Mouse (Mus musculus) left cerebral cortex, adult 11 months (tissue): ENCODE measurements around the gene Insm1.

Experiments used
- DNase-seq: peaks from one replicate; pipeline ENCODE4 v3.0.0; 2022; ENCODE audit warnings: low spot score

Insm1 gene

GRCm38 (mm10) chr2:146221076-146221928, at the start of gene Insm1:
Gene Insm1 (plus strand): TSS chr2:146221921.
- DNase-seq, result no peak

- no peak for DNase-seq
Measured at GRCm38 (mm10) chr2:146172106-146172505, 49.6 kb upstream of the Insm1 start.

GRCm38 (mm10) chr2:146174173-146174572, 47.5 kb upstream of the Insm1 start:
- no peak for DNase-seq

DNA sequence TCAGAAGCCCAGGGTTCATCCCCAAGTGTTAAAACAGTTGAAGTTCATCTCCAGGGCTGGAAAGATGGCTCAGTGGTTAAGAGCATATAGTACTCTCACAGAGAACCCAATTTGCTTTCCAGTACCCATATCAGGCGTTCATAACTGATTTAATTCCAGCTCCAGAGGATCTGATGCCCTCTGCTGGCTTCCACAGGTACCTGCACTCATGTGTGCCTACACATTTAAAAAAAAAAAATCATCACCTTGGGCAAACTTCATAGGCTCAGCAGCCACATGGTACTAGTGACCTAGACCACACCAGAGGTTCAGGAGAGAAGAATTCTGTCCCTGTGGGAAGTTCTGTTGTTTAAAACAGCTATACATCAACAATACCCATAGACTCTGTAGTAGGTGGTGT, 43.0 kb upstream of the Insm1 start:
- DNase-seq, result no peak

DNA sequence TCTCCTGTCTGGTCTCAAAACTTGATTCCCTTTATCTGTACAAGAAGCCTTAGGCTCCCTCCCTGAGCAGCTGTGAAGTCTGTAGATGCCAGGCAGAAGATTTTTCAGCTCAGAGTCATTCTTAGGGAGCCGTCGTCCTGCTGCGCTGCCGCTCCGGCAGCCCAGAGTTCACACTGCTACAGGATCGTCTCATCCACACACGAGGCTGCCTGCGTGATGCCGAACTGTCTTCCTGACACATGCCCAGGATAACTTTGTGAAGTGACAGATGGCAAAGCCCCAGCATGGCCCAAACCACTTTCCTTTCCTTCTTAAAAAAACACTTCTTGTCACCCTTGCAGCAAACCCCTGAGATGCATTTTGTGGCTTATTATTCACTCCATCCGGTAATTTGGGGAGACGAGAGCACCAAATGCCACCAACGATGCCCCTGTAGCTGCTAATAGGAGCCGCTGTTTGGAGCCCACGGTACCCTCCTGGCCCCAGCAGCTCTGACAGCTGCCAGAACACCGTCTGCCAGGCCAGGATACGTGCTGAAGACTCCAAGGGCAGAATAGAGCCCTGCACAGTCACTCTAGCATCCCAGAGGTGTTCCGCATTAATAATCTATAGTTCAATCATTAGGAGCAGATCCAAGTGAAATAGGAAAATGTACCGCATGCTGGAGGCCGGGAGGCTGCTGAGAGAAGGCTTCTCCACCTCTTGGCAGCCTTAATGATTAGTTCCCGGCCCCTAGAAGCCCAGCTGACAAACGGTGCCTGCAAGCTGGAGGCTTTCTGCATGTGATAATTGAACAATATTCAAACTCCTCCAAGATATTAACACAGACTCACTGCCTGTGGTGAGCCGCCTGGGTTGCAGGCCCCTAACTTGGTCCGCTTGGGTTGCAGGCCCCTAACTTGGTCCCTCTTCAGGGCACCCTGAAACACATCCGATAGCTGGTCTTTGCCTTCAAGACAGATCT, 37.6 kb upstream of the Insm1 start:
- no peak for DNase-seq

GRCm38 (mm10) chr2:146196126-146196525, 25.6 kb upstream of the Insm1 start:
- no peak for DNase-seq

GRCm38 (mm10) chr2:146197947-146198346, 23.8 kb upstream of the Insm1 start:
- DNase-seq, result no peak

- DNase-seq, result no peak
Measured at GRCm38 (mm10) chr2:146210968-146211367, 10.8 kb upstream of the Insm1 start.

DNA sequence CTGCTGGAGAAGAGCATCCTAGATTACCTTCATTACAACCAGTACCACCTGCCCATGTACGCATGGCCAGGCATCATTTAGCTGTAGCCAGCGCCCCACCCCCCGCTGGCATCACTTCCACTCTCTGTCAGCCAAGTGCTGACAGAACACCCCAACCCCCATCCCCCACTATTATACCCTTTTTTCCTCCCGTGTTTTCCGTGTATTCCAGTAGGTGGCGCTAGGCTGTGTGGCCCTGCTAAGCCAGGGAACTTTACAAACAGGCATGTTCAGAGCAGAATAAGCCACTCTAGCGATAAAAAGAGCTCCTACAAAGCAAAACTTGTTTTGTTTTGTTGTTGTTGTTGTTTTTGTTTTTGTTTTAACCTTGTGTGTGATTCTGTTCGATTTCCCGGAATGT, 7.0 kb upstream of the Insm1 start:
- no peak for DNase-seq

DNA sequence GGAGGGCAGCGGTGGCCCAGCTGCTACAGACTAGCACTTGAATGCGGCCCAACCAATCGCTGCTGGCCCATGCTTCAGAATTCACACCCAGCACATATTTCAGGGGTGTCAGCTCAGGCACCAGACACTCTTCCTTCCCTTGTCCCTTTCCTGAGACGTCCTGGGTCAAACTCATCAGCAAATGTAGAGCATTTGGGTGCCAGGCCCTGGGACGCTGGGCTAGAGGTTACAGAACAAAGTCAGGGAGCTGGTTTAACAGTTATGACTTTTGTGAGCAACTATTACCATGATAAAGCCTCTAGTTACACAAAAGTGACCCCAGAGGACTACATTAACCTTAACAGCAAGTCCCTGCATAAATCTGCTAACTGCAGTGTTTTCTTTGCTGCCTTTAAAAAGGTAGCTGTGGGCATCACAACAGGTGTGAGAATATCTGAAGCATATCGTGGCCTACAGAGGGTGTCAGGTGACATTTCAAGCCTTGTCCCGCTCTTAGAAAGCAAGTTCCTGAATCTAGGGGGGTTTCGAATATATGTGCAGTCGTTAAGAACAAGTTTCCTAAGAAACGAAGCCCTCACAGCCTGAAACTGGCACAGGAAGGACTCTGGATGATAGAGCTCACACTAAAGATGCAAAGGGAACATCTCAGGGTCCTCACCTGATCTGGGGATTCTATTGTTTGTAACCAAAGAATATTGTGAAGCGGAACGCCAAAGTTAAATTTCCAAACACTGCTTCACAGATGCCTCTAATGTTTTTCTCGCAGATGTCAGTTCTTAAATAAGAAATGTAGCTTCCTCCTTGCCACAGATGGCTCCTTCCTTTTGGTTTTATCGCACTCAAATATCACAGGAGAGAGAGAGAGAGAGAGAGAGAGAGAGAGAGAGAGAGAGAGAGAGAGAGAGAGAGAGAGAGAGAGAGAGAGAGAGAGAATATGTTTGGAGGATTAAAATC, 5.3 kb upstream of the Insm1 start:
- DNase-seq, result no peak

DNA sequence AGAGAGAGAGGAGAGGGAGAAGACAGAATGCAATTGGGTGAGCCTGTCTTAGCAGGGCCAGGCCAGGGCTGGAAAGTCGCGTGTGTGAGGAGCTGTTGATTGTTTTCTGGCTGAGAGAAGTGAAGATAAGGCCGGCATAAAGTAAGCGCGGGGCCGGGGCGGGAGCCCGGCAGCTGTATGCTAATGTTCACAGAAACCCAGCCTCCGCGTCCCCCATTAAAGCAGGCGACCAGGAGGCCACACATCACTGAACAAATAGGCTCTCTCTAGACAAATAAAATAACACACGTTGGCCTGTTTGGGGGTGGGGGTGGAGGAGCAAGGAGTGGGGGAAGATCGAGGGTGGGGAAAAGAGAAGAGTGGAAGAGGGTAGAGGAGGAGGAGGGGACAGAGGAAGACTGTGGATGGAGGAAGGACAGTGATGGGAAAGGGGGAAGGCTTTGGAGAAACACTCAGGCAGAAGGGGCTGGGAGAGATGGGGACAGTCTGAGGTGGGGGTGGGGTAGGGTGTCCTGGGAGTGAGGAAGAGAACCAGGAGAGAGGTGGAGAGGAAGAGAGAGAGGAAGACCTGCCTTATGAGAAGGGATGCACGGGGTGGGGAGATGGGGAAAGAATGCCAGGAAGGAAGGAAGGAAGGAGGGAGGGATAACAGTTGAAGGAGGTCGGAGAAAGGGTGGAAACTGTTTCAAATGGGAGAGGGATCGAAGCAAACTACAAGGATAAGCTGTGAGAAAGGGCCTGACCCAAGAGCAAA, 4.3 kb upstream of the Insm1 start:
- DNase-seq, result no peak

DNA sequence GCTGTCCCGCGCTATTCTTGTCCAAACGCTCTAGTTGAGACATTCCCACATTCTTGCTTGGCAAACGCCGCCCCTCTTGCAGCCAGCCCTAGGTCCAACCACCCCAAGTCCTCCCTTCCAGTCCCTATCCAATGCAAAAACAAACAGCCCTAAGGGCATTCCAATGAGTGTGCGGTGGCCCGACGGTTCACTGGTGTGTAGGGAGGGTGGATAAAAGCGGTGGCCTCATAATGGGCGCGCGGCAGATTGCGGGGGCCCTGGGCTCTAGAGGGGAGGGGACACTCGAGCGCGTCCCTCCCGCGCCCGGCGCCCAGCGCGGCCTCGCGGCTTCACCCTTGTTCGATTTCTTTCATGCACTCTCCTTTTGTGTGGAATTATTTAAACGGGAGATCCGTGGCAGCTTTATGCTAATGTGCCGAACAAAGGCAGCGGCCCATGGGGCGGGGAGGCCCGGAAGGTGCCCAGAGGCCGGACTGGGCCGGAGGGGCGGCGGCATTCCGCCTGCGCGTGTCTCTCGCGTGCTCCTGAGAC, 3.5 kb upstream of the Insm1 start:
- DNase-seq, result no peak

GRCm38 (mm10) chr2:146218881-146219535, 2.7 kb upstream of the Insm1 start:
- no peak for DNase-seq

DNA sequence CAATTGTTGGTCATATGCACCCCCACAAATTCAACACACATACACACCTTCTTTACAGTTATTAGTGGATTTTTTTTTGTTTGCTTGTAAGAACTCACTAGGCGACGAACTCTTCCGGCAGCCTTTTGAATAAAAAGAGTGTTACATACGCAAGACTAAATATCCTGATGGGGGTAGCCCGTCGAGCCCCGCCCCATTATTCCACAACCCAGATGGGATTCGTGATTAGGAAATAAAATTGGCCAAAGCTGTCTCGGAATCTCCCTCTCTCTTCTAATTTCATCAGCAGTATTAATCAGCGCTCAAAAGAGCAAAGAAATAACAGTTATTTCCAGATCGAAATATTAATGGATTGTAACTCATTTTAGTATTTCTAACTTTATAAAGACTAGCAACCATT, 1.9 kb upstream of the Insm1 start:
- no peak for DNase-seq

GRCm38 (mm10) chr2:146220591-146221075, 1.1 kb upstream of the Insm1 start:
- DNase-seq, result no peak

DNA sequence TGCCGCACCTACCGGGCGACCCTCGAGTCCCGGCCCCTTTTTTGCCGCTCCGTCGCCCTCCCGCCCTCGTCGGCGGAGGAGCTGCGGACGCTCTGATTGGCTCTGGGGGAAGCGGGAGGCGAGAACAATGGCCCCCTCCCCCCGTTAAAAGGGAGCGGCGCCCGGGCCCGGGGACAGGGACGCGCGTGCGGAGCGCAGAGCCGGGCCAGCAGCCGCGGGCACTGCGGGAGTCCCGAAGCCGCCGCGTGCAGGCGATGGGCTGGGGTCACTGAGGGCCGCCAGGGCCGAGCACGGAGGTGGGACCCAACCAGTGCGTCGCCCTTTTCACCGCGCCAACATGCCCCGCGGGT, 183 bp downstream of the Insm1 start:
- DNase-seq, result no peak

DNA sequence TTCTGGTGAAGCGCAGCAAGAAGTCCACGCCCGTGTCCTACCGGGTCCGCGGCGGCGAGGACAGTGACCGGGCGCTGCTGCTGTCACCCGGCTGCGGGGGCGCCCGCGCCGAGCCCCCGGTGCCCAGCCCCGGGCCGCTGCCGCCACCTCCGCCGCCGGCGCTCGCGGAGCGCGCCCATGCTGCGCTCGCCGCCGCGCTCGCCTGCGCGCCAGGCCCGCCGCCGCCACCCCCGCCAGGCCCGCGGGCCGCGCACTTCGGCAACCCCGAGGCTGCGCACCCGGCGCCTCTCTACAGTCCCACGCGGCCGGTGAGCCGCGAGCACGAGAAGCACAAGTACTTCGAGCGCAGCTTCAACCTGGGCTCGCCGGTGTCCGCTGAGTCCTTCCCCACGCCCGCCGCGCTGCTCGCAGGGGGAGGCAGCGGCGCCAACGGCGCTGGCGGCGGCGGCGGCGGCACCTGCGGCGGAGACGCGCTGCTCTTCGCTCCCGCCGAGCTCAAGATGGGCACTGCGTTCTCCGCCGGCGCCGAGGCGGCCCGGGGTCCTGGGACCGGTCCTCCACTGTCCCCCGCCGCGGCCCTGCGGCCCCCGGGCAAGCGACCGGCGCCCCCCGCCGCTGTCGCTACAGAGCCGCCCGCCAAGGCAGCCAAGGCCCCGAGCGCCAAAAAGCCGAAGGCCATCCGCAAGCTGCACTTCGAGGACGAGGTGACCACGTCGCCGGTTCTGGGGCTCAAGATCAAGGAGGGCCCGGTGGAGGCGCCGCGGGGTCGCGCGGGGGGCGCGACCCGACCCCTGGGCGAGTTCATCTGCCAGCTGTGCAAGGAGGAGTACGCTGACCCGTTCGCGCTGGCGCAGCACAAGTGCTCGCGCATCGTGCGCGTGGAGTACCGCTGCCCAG, 806 bp downstream of the Insm1 start:
- DNase-seq, result no peak

- no peak for DNase-seq
Measured at GRCm38 (mm10) chr2:146223176-146223905, 1.6 kb downstream of the Insm1 start.
